Mouse (Mus musculus): ENCODE measurements around the gene Cpne7. TPM values are rescaled to one million over a fixed set of nuclear protein-coding genes. Genes with fewer than 3 reads are reported as not detected.
A peak's percentile ranks its signal among the peaks of the same experiment; 100 is the strongest.

Gene Cpne7
- polyA plus RNA-seq, 1 experiment from 2014 or later, result 1.4 TPM

DNA sequence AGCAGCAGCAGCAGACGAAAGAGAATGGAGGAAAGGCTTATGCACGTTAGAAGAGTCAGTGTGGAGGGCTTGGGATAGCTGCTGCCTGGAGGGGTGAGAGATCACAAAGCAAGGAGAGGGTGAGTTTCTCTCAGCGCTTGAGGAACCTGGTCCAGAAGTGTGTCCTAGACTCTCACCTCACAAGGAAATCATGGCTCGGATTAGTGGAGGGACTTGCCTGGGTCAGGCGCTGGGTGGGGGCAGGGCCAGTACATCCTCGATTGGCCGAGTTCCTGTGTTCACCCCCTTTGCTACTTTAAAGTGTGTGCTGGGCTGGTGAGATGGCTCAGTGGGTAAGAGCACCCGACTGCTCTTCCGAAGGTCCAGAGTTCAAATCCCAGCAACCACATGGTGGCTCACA, 18.6 kb downstream of the Cpne7 start:
- Histone ChIP-seq H3K4me3 (ENCODE audit: low read depth, low read length) (no peak overlapping the region), H3K36me3 (ENCODE audit: control insufficient read depth, insufficient read depth, low read length) (no peaks in the 10 kb centered on the region), H3K27ac (replicated peaks) (peak overlapping the region; percentile 49; the same call in 1 of the 2 replicates), H3K9me3 (ENCODE audit: control insufficient read depth, low read length) (no peaks in the 10 kb centered on the region), H3K4me1 (replicated peaks; ENCODE audit: control insufficient read depth, insufficient read depth) (peaks cover 4% of the 10 kb centered on the region; the same call in 1 of the 2 replicates), H3K9ac (ENCODE audit: low read length) (0 out of 2 replicates have a peak overlapping the region, but pooled peaks have one; percentile 4), H3K27me3 (ENCODE audit: control insufficient read depth, insufficient read depth, low read length) (no peaks in the 10 kb centered on the region), H3K4me2 (replicated peaks; ENCODE audit: low read depth) (no peak overlapping the region)
- 49% methylated on average over 9 of the region's 9 CpGs for WGBS
- DNase-seq (ENCODE audit: low spot score), result no peak
- no peak for ATAC-seq (ENCODE audit: low FRiP score, low TSS enrichment)
- TF ChIP-seq EP300 (optimal IDR thresholded peaks at IDR 0.05) (no peak), CTCF (IDR thresholded peaks at IDR 0.05; ENCODE audit: low read depth) (no peak)

- no peak overlapping the region for H3K4me3 ChIP-seq (ENCODE audit: low read depth, low read length)
- H3K27me3 ChIP-seq (ENCODE audit: control insufficient read depth, insufficient read depth, low read length), result no peaks in the 10 kb centered on the region
- no peak for DNase-seq (ENCODE audit: low spot score)
- H3K4me2 ChIP-seq (replicated peaks; ENCODE audit: low read depth), result no peak overlapping the region
- ATAC-seq (ENCODE audit: low FRiP score, low TSS enrichment), result no peak
- H3K36me3 ChIP-seq (ENCODE audit: control insufficient read depth, insufficient read depth, low read length), result no peaks in the 10 kb centered on the region
- H3K9me3 ChIP-seq (ENCODE audit: control insufficient read depth, low read length), result no peaks in the 10 kb centered on the region
- WGBS, result 78% methylated on average over 9 of the region's 9 CpGs
- H3K9ac ChIP-seq (ENCODE audit: low read length), result no peak overlapping the region
- no peak for TF ChIP-seq EP300 (optimal IDR thresholded peaks at IDR 0.05)
- TF ChIP-seq CTCF (IDR thresholded peaks at IDR 0.05; ENCODE audit: low read depth), result no peak
- H3K4me1 ChIP-seq (replicated peaks; ENCODE audit: control insufficient read depth, insufficient read depth), result peaks cover 4% of the 10 kb centered on the region; the same call in 1 of the 2 replicates
- 0 out of 2 replicates have a peak overlapping the region, but pooled peaks have one; percentile 31 for H3K27ac ChIP-seq (replicated peaks)
These were observed 19.1 kb downstream of the Cpne7 start for GRCm38 (mm10) chr8:123136287-123136686.

DNA sequence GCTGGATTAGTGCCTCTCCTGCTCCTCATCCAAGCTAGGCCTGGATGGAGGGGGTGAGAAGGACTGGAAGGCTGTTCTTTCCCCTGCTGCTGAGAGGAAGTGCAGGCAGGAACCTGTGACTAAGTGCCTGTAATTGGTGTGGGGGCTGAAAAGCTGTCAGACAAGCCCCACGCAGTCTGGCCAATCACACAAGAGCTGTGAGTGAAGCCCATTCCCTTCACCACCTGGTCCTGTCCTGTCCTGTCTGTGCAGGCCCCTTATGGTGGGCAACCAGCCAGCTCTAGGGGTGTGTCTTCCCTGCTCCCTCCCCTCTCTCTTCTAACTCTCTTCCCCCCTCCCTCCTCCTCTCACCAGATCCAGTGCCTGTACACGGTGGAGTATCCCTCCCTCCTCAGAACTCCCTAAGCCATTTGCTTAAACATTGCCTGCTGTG, 20.5 kb downstream of the Cpne7 start:
- Histone ChIP-seq H3K9me3 (ENCODE audit: control insufficient read depth, low read length) (no peaks in the 10 kb centered on the region), H3K27me3 (ENCODE audit: control insufficient read depth, insufficient read depth, low read length) (no peaks in the 10 kb centered on the region), H3K4me1 (replicated peaks; ENCODE audit: control insufficient read depth, insufficient read depth) (peaks cover 7% of the 10 kb centered on the region; the same call in 1 of the 2 replicates), H3K9ac (ENCODE audit: low read length) (no peak overlapping the region; the same call in 1 of the 2 replicates), H3K4me2 (replicated peaks; ENCODE audit: low read depth) (no peak overlapping the region), H3K36me3 (ENCODE audit: control insufficient read depth, insufficient read depth, low read length) (no peaks in the 10 kb centered on the region), H3K4me3 (ENCODE audit: low read depth, low read length) (no peak overlapping the region), H3K27ac (replicated peaks) (peak overlapping the region; percentile 81)
- DNase-seq (ENCODE audit: low spot score) (peak; percentile 67), ATAC-seq (ENCODE audit: low FRiP score, low TSS enrichment) (peak; percentile 80)
- TF ChIP-seq EP300 (optimal IDR thresholded peaks at IDR 0.05), result no peak
- WGBS, result 9% methylated on average over 2 of the region's 2 CpGs

DNA sequence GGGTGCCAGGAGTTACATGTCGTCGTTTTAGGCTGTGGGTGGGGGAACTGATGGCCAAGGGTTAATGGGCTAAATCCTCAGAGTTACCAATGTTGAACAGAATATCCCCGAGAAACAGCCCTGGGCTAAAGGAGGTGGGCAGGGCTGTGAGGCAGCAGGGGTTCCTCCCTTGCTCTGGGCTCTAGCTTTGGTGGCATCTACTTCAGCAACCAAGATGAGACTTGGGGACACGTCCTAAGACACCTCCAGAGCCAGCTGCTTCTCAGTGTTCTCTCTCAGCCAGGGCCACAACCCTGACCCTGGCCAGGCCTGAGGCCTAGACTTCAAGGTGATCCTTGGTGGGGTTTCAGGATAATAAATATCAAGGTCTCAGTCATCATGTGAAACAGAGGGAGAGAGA, 21.6 kb downstream of the Cpne7 start:
- WGBS, result 59% methylated on average over 4 of the region's 4 CpGs
- no peak overlapping the region for H3K4me2 ChIP-seq (replicated peaks; ENCODE audit: low read depth)
- no peak overlapping the region for H3K9ac ChIP-seq (ENCODE audit: low read length)
- H3K4me3 ChIP-seq (ENCODE audit: low read depth, low read length), result no peak overlapping the region
- H3K27me3 ChIP-seq (ENCODE audit: control insufficient read depth, insufficient read depth, low read length), result no peaks in the 10 kb centered on the region
- peaks cover 9% of the 10 kb centered on the region; the same call in 1 of the 2 replicates for H3K4me1 ChIP-seq (replicated peaks; ENCODE audit: control insufficient read depth, insufficient read depth)
- H3K27ac ChIP-seq (replicated peaks), result peak overlapping the region; percentile 81
- H3K9me3 ChIP-seq (ENCODE audit: control insufficient read depth, low read length), result no peaks in the 10 kb centered on the region
- DNase-seq (ENCODE audit: low spot score), result no peak
- no peak for ATAC-seq (ENCODE audit: low FRiP score, low TSS enrichment)
- TF ChIP-seq EP300 (optimal IDR thresholded peaks at IDR 0.05), result no peak
- no peak for TF ChIP-seq CTCF (IDR thresholded peaks at IDR 0.05; ENCODE audit: low read depth)
- no peaks in the 10 kb centered on the region for H3K36me3 ChIP-seq (ENCODE audit: control insufficient read depth, insufficient read depth, low read length)

GRCm38 (mm10) chr8:123141741-123142462, 24.7 kb downstream of the Cpne7 start:
- Histone ChIP-seq H3K36me3 (ENCODE audit: control insufficient read depth, insufficient read depth, low read length) (no peaks in the 10 kb centered on the region), H3K27me3 (ENCODE audit: control insufficient read depth, insufficient read depth, low read length) (no peaks in the 10 kb centered on the region), H3K4me2 (replicated peaks; ENCODE audit: low read depth) (no peak overlapping the region), H3K4me1 (replicated peaks; ENCODE audit: control insufficient read depth, insufficient read depth) (peaks cover 9% of the 10 kb centered on the region; the same call in 1 of the 2 replicates), H3K9me3 (ENCODE audit: control insufficient read depth, low read length) (no peaks in the 10 kb centered on the region), H3K27ac (replicated peaks) (peak overlapping the region; percentile 84), H3K4me3 (ENCODE audit: low read depth, low read length) (no peak overlapping the region), H3K9ac (ENCODE audit: low read length) (no peak overlapping the region)
- DNase-seq (ENCODE audit: low spot score) (peak; percentile 45), ATAC-seq (ENCODE audit: low FRiP score, low TSS enrichment) (peak; percentile 39; the same call in 1 of the 2 replicates)
- no peak for TF ChIP-seq CTCF (IDR thresholded peaks at IDR 0.05; ENCODE audit: low read depth)
- TF ChIP-seq EP300 (optimal IDR thresholded peaks at IDR 0.05), result no peak
- 48% methylated on average over 14 of the region's 14 CpGs for WGBS

DNA sequence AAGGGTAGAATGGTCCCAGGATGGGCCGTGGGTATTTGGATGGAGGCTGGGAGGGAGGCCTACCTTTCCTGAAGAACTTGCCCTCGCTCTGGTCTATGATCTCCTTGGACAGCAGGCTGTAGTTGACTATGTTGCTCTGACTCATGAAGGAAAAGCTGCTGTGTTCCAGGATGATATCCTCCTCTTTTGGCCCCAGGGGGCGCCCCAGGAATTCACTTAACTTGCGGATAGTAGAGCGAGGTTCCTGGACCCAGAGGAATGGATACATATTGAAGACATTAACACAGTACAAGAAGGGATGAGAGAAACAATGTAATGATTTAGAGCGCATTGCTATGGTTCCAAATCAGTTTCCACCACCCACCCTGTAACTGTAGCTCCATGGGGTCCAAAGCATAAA, 28.1 kb downstream of the Cpne7 start:
- H3K27ac ChIP-seq (replicated peaks), result no peak overlapping the region; the same call in 1 of the 2 replicates
- DNase-seq (ENCODE audit: low spot score), result peak; percentile 55

More for the DNA sequence above, 28.1 kb downstream of the Cpne7 start:
- WGBS, result 50% methylated on average over 6 of the region's 6 CpGs
- Histone ChIP-seq H3K9me3 (ENCODE audit: control insufficient read depth, low read length) (no peaks in the 10 kb centered on the region), H3K9ac (ENCODE audit: low read length) (no peak overlapping the region), H3K27me3 (ENCODE audit: control insufficient read depth, insufficient read depth, low read length) (no peaks in the 10 kb centered on the region), H3K4me1 (replicated peaks; ENCODE audit: control insufficient read depth, insufficient read depth) (0 out of 2 replicates have a peak, but pooled peaks cover 5% of the 10 kb centered on the region), H3K36me3 (ENCODE audit: control insufficient read depth, insufficient read depth, low read length) (no peaks in the 10 kb centered on the region), H3K4me3 (ENCODE audit: low read depth, low read length) (no peak overlapping the region), H3K4me2 (replicated peaks; ENCODE audit: low read depth) (no peak overlapping the region)
- no peak for ATAC-seq (ENCODE audit: low FRiP score, low TSS enrichment)
- no peak for TF ChIP-seq EP300 (optimal IDR thresholded peaks at IDR 0.05)
- TF ChIP-seq CTCF (IDR thresholded peaks at IDR 0.05; ENCODE audit: low read depth), result peak; percentile 73

Data from stomach, postnatal 0 days (tissue).